Comparison of ENCODE assay signal across 8 mouse cellular contexts in genomic region chr10:80032799-80033480, GRCm38 (mm10). TPM values are rescaled to one million over a fixed set of nuclear protein-coding genes. Genes with fewer than 3 reads are reported as not detected.
DNase-seq lines count a peak whose midpoint lies in the region; ATAC-seq and TF ChIP-seq lines count a peak whose summit lies in the region.

No protein-coding gene starts in this region.

- intact Hi-C loops in heart, postnatal 10 days (cut with DNase I): loop anchor here (5.0 kb wide), 1 partner anchor 79 kb away; no protein-coding TSS in a partner anchor

- no peak for TF ChIP-seq EP300 in liver, embryonic 14.5 days (IDR thresholded peaks at IDR 0.05; ENCODE audit: low read depth)

- H3K9ac ChIP-seq in limb, embryonic 12.5 days (replicated peaks): no peak overlapping the region
- H3K9ac ChIP-seq in liver, embryonic 14.5 days (replicated peaks): no peak overlapping the region
- no peak overlapping the region for H3K9ac ChIP-seq in forebrain, postnatal 0 days

- peaks cover 56% of the 10 kb centered on the region for H3K36me3 ChIP-seq in limb, embryonic 12.5 days
- H3K36me3 ChIP-seq in limb, embryonic 10.5 days: peaks cover 79% of the 10 kb centered on the region
- H3K36me3 ChIP-seq in liver, embryonic 14.5 days (replicated peaks; ENCODE audit: control insufficient read depth, insufficient read depth, low read depth): peaks cover 26% of the 10 kb centered on the region
- H3K36me3 ChIP-seq in forebrain, postnatal 0 days (ENCODE audit: insufficient read depth): peaks cover 32% of the 10 kb centered on the region

- H3K4me2 ChIP-seq in limb, embryonic 12.5 days: no peak overlapping the region
- H3K4me2 ChIP-seq in liver, embryonic 14.5 days (ENCODE audit: low read depth): no peak overlapping the region
- no peak overlapping the region for H3K4me2 ChIP-seq in forebrain, postnatal 0 days (ENCODE audit: low read depth)

- ATAC-seq in limb, embryonic 12.5 days (ENCODE audit: insufficient number of reproducible peaks, insufficient read depth, low FRiP score, low TSS enrichment, low read depth): no peak
- ATAC-seq in liver, embryonic 14.5 days (ENCODE audit: insufficient read depth): peak; percentile 46
- no peak for ATAC-seq in forebrain, postnatal 0 days

- peaks cover 2% of the 10 kb centered on the region for H3K4me1 ChIP-seq in limb, embryonic 12.5 days (replicated peaks)
- H3K4me1 ChIP-seq in limb, embryonic 10.5 days: peaks cover 8% of the 10 kb centered on the region
- H3K4me1 ChIP-seq in liver, embryonic 14.5 days (replicated peaks; ENCODE audit: control insufficient read depth in 2 of 2, insufficient read depth in 2 of 2, low read length in 1 of 2): peaks cover 12 to 22% of the 10 kb centered on the region in 2 experiments
- no peaks in the 10 kb centered on the region for H3K4me1 ChIP-seq in forebrain, postnatal 0 days (ENCODE audit: insufficient read depth)

- DNase-seq in limb, embryonic 10.5 days (ENCODE audit: low spot score): no peak
- peak; percentile 70 for DNase-seq in adrenal gland, adult 8-10 months
- peak; percentile 64 to 66 for DNase-seq in heart, postnatal 10 days
- DNase-seq in liver, embryonic 14.5 days (ENCODE audit: low read depth in 3 of 3, low spot score in 3 of 3): no peak
- DNase-seq in spleen, adult 18-20 months: peak; percentile 77 to 83
- no peak for DNase-seq in forebrain, postnatal 0 days
- no peak for DNase-seq in retina, postnatal 1 day

- H3K27me3 ChIP-seq in limb, embryonic 12.5 days: no peaks in the 10 kb centered on the region
- no peaks in the 10 kb centered on the region for H3K27me3 ChIP-seq in limb, embryonic 10.5 days (ENCODE audit: low read depth, poor library complexity, severe bottlenecking)
- no peaks in the 10 kb centered on the region for H3K27me3 ChIP-seq in liver, embryonic 14.5 days (ENCODE audit: control insufficient read depth, insufficient read depth, low read length)
- H3K27me3 ChIP-seq in forebrain, postnatal 0 days (ENCODE audit: insufficient read depth, low read length): no peaks in the 10 kb centered on the region

- H3K4me3 ChIP-seq in limb, embryonic 12.5 days (replicated peaks): no peak overlapping the region
- H3K4me3 ChIP-seq in limb, embryonic 10.5 days: no peak overlapping the region
- no peak overlapping the region for H3K4me3 ChIP-seq in liver, embryonic 14.5 days (ENCODE audit: insufficient read depth in 1 of 2, low read depth in 2 of 2, low read length in 2 of 2)
- no peak overlapping the region for H3K4me3 ChIP-seq in forebrain, postnatal 0 days (ENCODE audit: low read depth, low read length)

- no peak for TF ChIP-seq CTCF in liver, embryonic 14.5 days (IDR thresholded peaks at IDR 0.05; ENCODE audit: low read depth)
- TF ChIP-seq CTCF in forebrain, postnatal 0 days (IDR thresholded peaks at IDR 0.05; ENCODE audit: low read depth): no peak

- no peaks in the 10 kb centered on the region for H3K9me3 ChIP-seq in limb, embryonic 12.5 days
- no peaks in the 10 kb centered on the region for H3K9me3 ChIP-seq in limb, embryonic 10.5 days (replicated peaks)
- H3K9me3 ChIP-seq in liver, embryonic 14.5 days (ENCODE audit: control insufficient read depth, low read length): no peaks in the 10 kb centered on the region
- H3K9me3 ChIP-seq in forebrain, postnatal 0 days (ENCODE audit: low read length): no peaks in the 10 kb centered on the region

- peak overlapping the region; percentile 45 for H3K27ac ChIP-seq in limb, embryonic 12.5 days
- no peak overlapping the region for H3K27ac ChIP-seq in limb, embryonic 10.5 days
- no peak overlapping the region for H3K27ac ChIP-seq in liver, embryonic 14.5 days
- no peak overlapping the region for H3K27ac ChIP-seq in forebrain, postnatal 0 days (ENCODE audit: low read depth, low read length)

- 67% methylated on average over 5 of the region's 5 CpGs for WGBS in limb, embryonic 12.5 days
- WGBS in limb, embryonic 10.5 days: 80% methylated on average over 5 of the region's 5 CpGs
- 8% methylated on average over 5 of the region's 5 CpGs for WGBS in liver, embryonic 14.5 days (ENCODE audit: insufficient replicate concordance)
- 67% methylated on average over 5 of the region's 5 CpGs for WGBS in forebrain, postnatal 0 days

RNA-seq across cellular contexts. Expression of gene Polr2e, which starts 6.7 kb away (rescaled TPM):
- 241 and 251 TPM in 2 replicates for polyA plus RNA-seq in limb, embryonic 12.5 days (2016; fragmentation: Nextera tagmentation; extraction: Ambion mirVana)
- 319 and 357 TPM in 2 replicates for polyA plus RNA-seq in limb, embryonic 10.5 days (2016; fragmentation: Nextera tagmentation; extraction: Ambion mirVana)
- total RNA-seq in adrenal gland, adult 8-10 months (2022): 100 to 1,000 TPM in 1 of 4 experiments, 10 to 100 TPM in 3; 79.1 to 104 (median 94.4) TPM
- 10 to 100 TPM; 79.0 to 79.1 TPM for total RNA-seq in heart, postnatal 10 days (2021)
- polyA plus RNA-seq in liver, embryonic 14.5 days (2012; rRNA removed): 77.0 and 121 TPM in 2 replicates
- 88.0 and 90.2 TPM in 2 replicates for polyA plus RNA-seq in liver, embryonic 14.5 days (2014; fragmentation: Nextera tagmentation; extraction: Ambion mirVana)
- 104 and 129 TPM in 2 replicates for total RNA-seq in forebrain, postnatal 0 days (2014; rRNA removed)
- polyA plus RNA-seq in forebrain, postnatal 0 days (2015; fragmentation: Nextera tagmentation; extraction: Ambion mirVana): 168 and 184 TPM in 2 replicates

RNA-seq across cellular contexts. Expression of gene Gpx4, which starts 14.0 kb away (rescaled TPM):
- polyA plus RNA-seq in limb, embryonic 12.5 days (2016; fragmentation: Nextera tagmentation; extraction: Ambion mirVana): 463 and 494 TPM in 2 replicates
- polyA plus RNA-seq in limb, embryonic 10.5 days (2016; fragmentation: Nextera tagmentation; extraction: Ambion mirVana): 589 and 631 TPM in 2 replicates
- total RNA-seq in adrenal gland, adult 8-10 months (2022): 100 to 1,000 TPM; 697 to 776 (median 769) TPM
- 100 to 1,000 TPM; 551 to 562 TPM for total RNA-seq in heart, postnatal 10 days (2021)
- 274 and 388 TPM in 2 replicates for polyA plus RNA-seq in liver, embryonic 14.5 days (2012; rRNA removed)
- 705 and 724 TPM in 2 replicates for polyA plus RNA-seq in liver, embryonic 14.5 days (2014; fragmentation: Nextera tagmentation; extraction: Ambion mirVana)
- total RNA-seq in forebrain, postnatal 0 days (2014; rRNA removed): 401 and 478 TPM in 2 replicates
- polyA plus RNA-seq in forebrain, postnatal 0 days (2015; fragmentation: Nextera tagmentation; extraction: Ambion mirVana): 644 and 800 TPM in 2 replicates

RNA-seq across cellular contexts. Expression of gene Arhgap45, which starts 16.5 kb away (rescaled TPM):
- 12.5 and 12.6 TPM in 2 replicates for polyA plus RNA-seq in limb, embryonic 12.5 days (2016; fragmentation: Nextera tagmentation; extraction: Ambion mirVana)
- polyA plus RNA-seq in limb, embryonic 10.5 days (2016; fragmentation: Nextera tagmentation; extraction: Ambion mirVana): 14.9 and 15.5 TPM in 2 replicates
- 10 to 100 TPM in 2 of 4 experiments, 1 to 10 TPM in 2; 6.4 to 10.6 (median 8.5) TPM for total RNA-seq in adrenal gland, adult 8-10 months (2022)
- 1 to 10 TPM; 5.0 to 6.1 TPM for total RNA-seq in heart, postnatal 10 days (2021)
- polyA plus RNA-seq in liver, embryonic 14.5 days (2012; rRNA removed): 17.5 and 20.9 TPM in 2 replicates
- polyA plus RNA-seq in liver, embryonic 14.5 days (2014; fragmentation: Nextera tagmentation; extraction: Ambion mirVana): 7.9 and 9.3 TPM in 2 replicates
- total RNA-seq in forebrain, postnatal 0 days (2014; rRNA removed): 2.3 and 2.4 TPM in 2 replicates
- 1.2 and 1.7 TPM in 2 replicates for polyA plus RNA-seq in forebrain, postnatal 0 days (2015; fragmentation: Nextera tagmentation; extraction: Ambion mirVana)

RNA-seq across cellular contexts. Expression of gene Abca7, which starts 36.6 kb away (rescaled TPM):
- polyA plus RNA-seq in limb, embryonic 12.5 days (2016; fragmentation: Nextera tagmentation; extraction: Ambion mirVana): 2.1 and 2.3 TPM in 2 replicates
- polyA plus RNA-seq in limb, embryonic 10.5 days (2016; fragmentation: Nextera tagmentation; extraction: Ambion mirVana): 2.0 and 2.3 TPM in 2 replicates
- total RNA-seq in adrenal gland, adult 8-10 months (2022): 10 to 100 TPM; 21.6 to 35.5 (median 27.8) TPM
- total RNA-seq in heart, postnatal 10 days (2021): 1 to 10 TPM; 7.8 to 8.2 TPM
- polyA plus RNA-seq in liver, embryonic 14.5 days (2012; rRNA removed): 11.2 and 12.7 TPM in 2 replicates
- 4.9 and 6.0 TPM in 2 replicates for polyA plus RNA-seq in liver, embryonic 14.5 days (2014; fragmentation: Nextera tagmentation; extraction: Ambion mirVana)
- 6.1 and 6.2 TPM in 2 replicates for total RNA-seq in forebrain, postnatal 0 days (2014; rRNA removed)
- polyA plus RNA-seq in forebrain, postnatal 0 days (2015; fragmentation: Nextera tagmentation; extraction: Ambion mirVana): 1.1 TPM in 2 replicates

RNA-seq across cellular contexts. Expression of gene Cnn2, which starts 44.6 kb away (rescaled TPM):
- 216 and 240 TPM in 2 replicates for polyA plus RNA-seq in limb, embryonic 12.5 days (2016; fragmentation: Nextera tagmentation; extraction: Ambion mirVana)
- 261 and 301 TPM in 2 replicates for polyA plus RNA-seq in limb, embryonic 10.5 days (2016; fragmentation: Nextera tagmentation; extraction: Ambion mirVana)
- total RNA-seq in adrenal gland, adult 8-10 months (2022): 10 to 100 TPM; 23.9 to 36.3 (median 30.0) TPM
- 10 to 100 TPM; 60.3 to 65.6 TPM for total RNA-seq in heart, postnatal 10 days (2021)
- polyA plus RNA-seq in liver, embryonic 14.5 days (2012; rRNA removed): 14.3 and 15.8 TPM in 2 replicates
- polyA plus RNA-seq in liver, embryonic 14.5 days (2014; fragmentation: Nextera tagmentation; extraction: Ambion mirVana): 33.8 and 39.7 TPM in 2 replicates
- total RNA-seq in forebrain, postnatal 0 days (2014; rRNA removed): 19.5 and 28.2 TPM in 2 replicates
- polyA plus RNA-seq in forebrain, postnatal 0 days (2015; fragmentation: Nextera tagmentation; extraction: Ambion mirVana): 15.7 and 17.0 TPM in 2 replicates

Comparison
In these comparisons a context has a peak if more than half of its experiments do, and no peak if none do; other contexts are left out.
1. DNase-seq: peak in adrenal gland, adult 8-10 months (single experiment), heart, postnatal 10 days (2 of 2) and spleen, adult 18-20 months (2 of 2); none in limb, embryonic 10.5 days (single experiment), liver, embryonic 14.5 days (0 of 3), forebrain, postnatal 0 days (single experiment) and retina, postnatal 1 day (single experiment).